Mouse (Mus musculus) MEL (cell line): ENCODE measurements around the gene Wdr86.
A peak's percentile ranks its signal among the peaks of the same experiment; 100 is the strongest.

Experiments used
- CTCF ChIP-seq, 3 experiments: IDR thresholded peaks in 2 of 3; conservative IDR thresholded peaks in 1 of 3; 2 replicates each; pipeline ENCODE4 v1.5.1; 2011 to 2012; ENCODE audit warnings: low read length in 3 of 3, low read depth in 2 of 3, mild to moderate bottlenecking in 2 of 3, improper control_type of control experiment in 1 of 3, inconsistent platforms in 1 of 3, mixed read lengths in 1 of 3, moderate library complexity in 1 of 3; ENCODE audit not compliant: control insufficient read depth in 1 of 3, insufficient read depth in 1 of 3, poor library complexity in 1 of 3, severe bottlenecking in 1 of 3
- EP300 ChIP-seq, 2 experiments: IDR thresholded peaks; 2 replicates each; pipeline ENCODE4 v1.6.1; 2011; ENCODE audit warnings: improper control_type of control experiment in 2 of 2, low read length in 2 of 2, low read depth in 1 of 2, mild to moderate bottlenecking in 1 of 2
- POLR2A ChIP-seq, 2 experiments: IDR thresholded peaks; 2 replicates each; pipeline ENCODE4 v1.6.1; 2011 to 2012; ENCODE audit warnings: low read length in 2 of 2, mild to moderate bottlenecking in 2 of 2, control low read depth in 1 of 2, improper control_type of control experiment in 1 of 2, low read depth in 1 of 2, moderate library complexity in 1 of 2; ENCODE audit not compliant: control insufficient read depth in 1 of 2, insufficient read depth in 1 of 2, poor library complexity in 1 of 2
- TBP ChIP-seq: IDR thresholded peaks from 2 replicates; pipeline ENCODE4 v1.8.0; 2011; ENCODE audit warnings: low read depth, low read length, improper control_type of control experiment
- ZC3H11A ChIP-seq: IDR thresholded peaks from 2 replicates; pipeline ENCODE4 v1.6.1; 2012; ENCODE audit warnings: low read depth, mild to moderate bottlenecking, inconsistent platforms, low read length, improper control_type of control experiment

- peak in 1 of 2 experiments; percentile 46; a peak in 1 of 4 replicates for TF ChIP-seq POLR2A (IDR thresholded peaks at IDR 0.05; ENCODE audit: control insufficient read depth in 1 of 2, insufficient read depth in 1 of 2, low read depth in 1 of 2, low read length in 2 of 2, poor library complexity in 1 of 2)
- peak in 2 of 3 experiments; percentile 54 to 67; a peak in 5 of 6 replicates for TF ChIP-seq CTCF (IDR thresholded peaks at IDR 0.05 in 2 of 3, conservative IDR thresholded peaks at IDR 0.05 in 1 of 3; ENCODE audit: control insufficient read depth in 1 of 3, insufficient read depth in 1 of 3, low read depth in 2 of 3, low read length in 3 of 3, poor library complexity in 1 of 3, severe bottlenecking in 1 of 3)
- no peak for TF ChIP-seq TBP
- TF ChIP-seq EP300 (IDR thresholded peaks at IDR 0.05; ENCODE audit: low read depth in 1 of 2, low read length in 2 of 2) = no peak
- TF ChIP-seq ZC3H11A = no peak
Measured at GRCm38 (mm10) chr5:24750321-24751304, 20.1 kb upstream of the Wdr86 start.
